Mouse (Mus musculus) liver, embryonic 15.5 days (tissue): ENCODE data around the gene Tnfrsf13b. TPM values are rescaled to one million over a fixed set of nuclear protein-coding genes. Genes with fewer than 3 reads are reported as not detected.

Experiments
- ATAC-seq: fragments of 200-750 bp; cut with Nextera tagmentation; 2 replicates; pipeline ENCODE4 v1.8.0; 2017; ENCODE audit warnings: moderate number of reproducible peaks, mild to moderate bottlenecking, moderate library complexity; ENCODE audit not compliant: insufficient read depth
- H3K27ac ChIP-seq: fragments of 300-500 bp; sonication (generic); replicated peaks from 2 replicates; pipeline ENCODE4 v1.5.1; 2015; ENCODE audit warnings: mild to moderate bottlenecking, inconsistent platforms
- H3K27me3 ChIP-seq: fragments of 300-500 bp; sonication (generic); 2 replicates; pipeline ENCODE4 v1.6.1; 2015; ENCODE audit warnings: mild to moderate bottlenecking, inconsistent platforms
- H3K36me3 ChIP-seq: fragments of 300-500 bp; sonication (generic); replicated peaks from 2 replicates; pipeline ENCODE4 v1.6.1; 2015; ENCODE audit warnings: moderate library complexity, mild to moderate bottlenecking, inconsistent platforms
- H3K4me1 ChIP-seq: fragments of 300-500 bp; sonication (generic); replicated peaks from 2 replicates; pipeline ENCODE4 v1.6.1; 2015; ENCODE audit warnings: inconsistent platforms
- H3K4me2 ChIP-seq: fragments of 300-500 bp; sonication (generic); 2 replicates; pipeline ENCODE4 v1.6.1; 2015; ENCODE audit warnings: moderate library complexity, mild to moderate bottlenecking, inconsistent platforms
- H3K4me3 ChIP-seq: fragments of 300-500 bp; sonication (generic); replicated peaks from 2 replicates; pipeline ENCODE4 v1.5.1; 2015; ENCODE audit warnings: mild to moderate bottlenecking, inconsistent platforms
- H3K9ac ChIP-seq: fragments of 300-500 bp; sonication (generic); 2 replicates; pipeline ENCODE4 v1.6.1; 2015; ENCODE audit warnings: moderate library complexity, mild to moderate bottlenecking, inconsistent platforms
- H3K9me3 ChIP-seq: fragments of 300-500 bp; sonication (generic); replicated peaks from 2 replicates; pipeline ENCODE4 v1.6.1; 2016; ENCODE audit warnings: inconsistent platforms
- WGBS: fragments of 180-500 bp; shearing (Covaris S2); methylation state at CpG from one replicate; pipeline ENCODE4 v1.1.7; 2015; ENCODE audit warnings: mixed read lengths; ENCODE audit not compliant: insufficient replicate concordance; 5-methylcytosine and 5-hydroxymethylcytosine counted together
- polyA plus RNA-seq: library from polyadenylated mRNA; unstranded; fragments of >200 nt; fragmentation: Nextera tagmentation; extraction: Ambion mirVana; gene quantifications from 2 replicates; pipeline ENCODE4 v1.2.1, GENCODE M21; 2015

Gene Tnfrsf13b
- polyA plus RNA-seq, 1 experiment from 2014 or later: 4.4 TPM

GRCm38 (mm10) chr11:61196616-61197353 is 70.2 kb downstream of the Tnfrsf13b start:
- H3K36me3 ChIP-seq: no peaks in the 10 kb centered on the region
- no peaks in the 10 kb centered on the region for H3K4me1 ChIP-seq
- ATAC-seq: no peak
- peaks cover 14% of the 10 kb centered on the region; the same call in 1 of the 2 replicates for H3K27me3 ChIP-seq
- 66% methylated on average over 14 of the region's 14 CpGs for WGBS
- no peaks in the 10 kb centered on the region for H3K9me3 ChIP-seq
- H3K4me3 ChIP-seq: no peak overlapping the region
- H3K9ac ChIP-seq: no peak overlapping the region
- no peak overlapping the region for H3K27ac ChIP-seq
- no peak overlapping the region for H3K4me2 ChIP-seq

GRCm38 (mm10) chr11:61197935-61198334 is 71.4 kb downstream of the Tnfrsf13b start:
- H3K4me1 ChIP-seq: no peaks in the 10 kb centered on the region
- H3K4me3 ChIP-seq: no peak overlapping the region
- ATAC-seq: no peak
- no peak overlapping the region for H3K9ac ChIP-seq
- no peak overlapping the region for H3K27ac ChIP-seq
- H3K36me3 ChIP-seq: no peaks in the 10 kb centered on the region
- no peaks in the 10 kb centered on the region for H3K9me3 ChIP-seq
- peaks cover 14% of the 10 kb centered on the region for H3K27me3 ChIP-seq
- H3K4me2 ChIP-seq: no peak overlapping the region

Other genes with a start within 250 kb of the Tnfrsf13b start
- gene Tmem11, start 247.5 kb upstream of the Tnfrsf13b start, polyA plus RNA-seq: 26.7 and 28.7 TPM in 2 replicates
- 13.2 and 14.8 TPM in 2 replicates for gene Natd1, start 212.0 kb upstream of the Tnfrsf13b start, polyA plus RNA-seq
- 142 and 165 TPM in 2 replicates for gene Map2k3, start 194.7 kb upstream of the Tnfrsf13b start, polyA plus RNA-seq
- 0.08 TPM in 1 of 2 replicates, not detected in the other for gene Kcnj12, start 104.2 kb upstream of the Tnfrsf13b start, polyA plus RNA-seq
- 15.9 and 17.0 TPM in 2 replicates for gene Usp22, start 48.3 kb downstream of the Tnfrsf13b start, polyA plus RNA-seq
- 0.10 and 0.14 TPM in 2 replicates for gene Aldh3a1, start 80.8 kb downstream of the Tnfrsf13b start, polyA plus RNA-seq
- 32.4 and 33.0 TPM in 2 replicates for gene Aldh3a2, start 140.7 kb downstream of the Tnfrsf13b start, polyA plus RNA-seq
- gene Slc47a2, start 216.1 kb downstream of the Tnfrsf13b start, polyA plus RNA-seq: 0.03 and 0.06 TPM in 2 replicates